Mouse (Mus musculus): ENCODE measurements at regions not wholly inside any gene's neighbourhood (a gene's known extent, or its start where the extent isn't known, plus 50 kb on each side); places are given as distances from the start of the nearest gene placed in this dataset.
A peak's percentile ranks its signal among the peaks of the same experiment; 100 is the strongest.

DNA sequence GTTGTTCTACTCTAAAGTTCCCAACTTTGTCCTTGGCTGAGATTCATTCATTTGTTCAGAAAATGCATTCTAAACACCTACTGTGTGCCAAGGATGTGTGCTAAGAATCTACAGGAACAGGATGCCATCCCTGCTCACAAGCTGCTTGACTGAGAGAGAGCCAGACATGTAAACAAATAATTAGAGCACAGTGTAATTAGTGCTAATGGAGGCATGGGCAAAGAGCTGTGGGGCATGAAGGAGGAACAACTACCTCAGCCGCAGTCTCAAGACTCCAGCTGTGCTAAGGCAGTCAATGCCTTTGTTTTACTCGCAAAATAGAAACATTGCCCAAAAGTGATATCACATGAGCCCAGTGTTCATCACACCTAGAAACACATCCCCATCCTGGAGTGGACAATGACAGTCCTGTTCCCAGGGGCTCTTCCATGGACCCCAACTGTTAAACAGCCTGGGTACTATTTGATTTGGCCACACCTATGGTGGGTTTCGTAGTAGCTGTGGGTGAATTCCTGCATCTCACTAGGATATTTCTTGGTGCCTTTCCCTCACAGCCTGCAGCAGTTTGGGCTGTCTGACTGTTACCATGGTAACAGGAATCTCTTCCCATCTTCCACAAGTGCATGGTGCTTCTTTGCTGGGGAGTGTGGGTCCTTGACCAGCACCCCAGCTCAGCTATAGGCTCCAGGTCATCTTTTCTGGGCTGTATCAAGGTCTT is 125.9 kb upstream of the 1700012A03Rik start:
- 67% methylated on average over 3 of the region's 3 CpGs for WGBS
- no peak overlapping the region for H3K27ac ChIP-seq (ENCODE audit: low read depth, low read length)
- H3K9ac ChIP-seq (ENCODE audit: low read depth, low read length), result no peak overlapping the region
- ATAC-seq (ENCODE audit: low FRiP score, low TSS enrichment), result no peak
- no peak overlapping the region for H3K4me2 ChIP-seq (replicated peaks; ENCODE audit: low read depth, low read length)
- H3K27me3 ChIP-seq (ENCODE audit: control insufficient read depth, insufficient read depth, low read length), result no peaks in the 10 kb centered on the region
- H3K4me1 ChIP-seq (ENCODE audit: control insufficient read depth, insufficient read depth, low read length), result no peaks in the 10 kb centered on the region
- no peak overlapping the region for H3K4me3 ChIP-seq (ENCODE audit: low read length)
- H3K36me3 ChIP-seq (ENCODE audit: control insufficient read depth, insufficient read depth, low read length), result no peaks in the 10 kb centered on the region
- H3K9me3 ChIP-seq (ENCODE audit: control insufficient read depth, low read length), result no peaks in the 10 kb centered on the region

- no peak overlapping the region for H3K27ac ChIP-seq (ENCODE audit: low read depth, low read length)
- H3K4me1 ChIP-seq (ENCODE audit: control insufficient read depth, insufficient read depth, low read length), result no peaks in the 10 kb centered on the region
- H3K4me2 ChIP-seq (replicated peaks; ENCODE audit: low read depth, low read length), result no peak overlapping the region
- no peak overlapping the region for H3K4me3 ChIP-seq (ENCODE audit: low read length)
- 93% methylated on average over 9 of the region's 9 CpGs for WGBS
- H3K9ac ChIP-seq (ENCODE audit: low read depth, low read length), result no peak overlapping the region
- H3K36me3 ChIP-seq (ENCODE audit: control insufficient read depth, insufficient read depth, low read length), result no peaks in the 10 kb centered on the region
- no peaks in the 10 kb centered on the region for H3K27me3 ChIP-seq (ENCODE audit: control insufficient read depth, insufficient read depth, low read length)
- H3K9me3 ChIP-seq (ENCODE audit: control insufficient read depth, low read length), result no peaks in the 10 kb centered on the region
- no peak for ATAC-seq (ENCODE audit: low FRiP score, low TSS enrichment)
These were observed 128.4 kb upstream of the 1700012A03Rik start for GRCm38 (mm10) chr6:31921561-31922152.

DNA sequence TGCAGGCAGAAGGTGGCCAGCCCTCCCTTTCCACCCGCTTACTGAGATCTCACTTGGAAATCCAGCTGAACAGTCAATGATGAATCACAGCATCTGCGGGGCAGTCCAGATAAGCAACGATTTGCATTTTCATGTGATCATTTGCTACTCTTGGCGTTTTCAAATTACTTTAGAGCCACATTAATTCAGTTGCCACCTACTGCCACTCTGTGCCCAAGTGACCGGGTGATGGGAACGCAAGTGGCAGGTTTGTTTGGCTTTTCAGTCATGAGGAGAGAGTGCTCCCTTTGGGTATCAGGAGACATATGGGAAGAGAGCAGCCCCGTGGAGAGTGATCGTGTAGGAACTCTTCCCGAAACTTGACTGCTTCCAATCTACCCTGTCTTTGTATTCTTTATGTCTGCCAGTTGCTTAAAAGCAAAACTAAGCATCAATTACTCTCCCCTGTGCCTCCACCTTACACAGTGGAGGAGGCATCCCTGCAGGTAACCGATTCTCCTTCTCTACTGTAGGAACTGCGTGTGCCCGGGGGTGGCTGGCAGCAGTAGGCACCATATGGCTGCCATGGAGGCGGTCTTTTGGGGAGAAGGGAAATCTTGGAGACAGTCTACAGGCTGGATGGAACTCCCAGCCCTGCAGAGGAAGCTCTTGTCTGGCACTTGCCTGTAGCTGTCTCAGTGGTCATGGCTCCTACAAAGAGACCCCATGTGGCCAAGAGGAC is 132.5 kb upstream of the 1700012A03Rik start:
- 84% methylated on average over 13 of the region's 13 CpGs for WGBS
- no peak overlapping the region for H3K9ac ChIP-seq (ENCODE audit: low read depth, low read length)
- H3K27me3 ChIP-seq (ENCODE audit: control insufficient read depth, insufficient read depth, low read length), result no peaks in the 10 kb centered on the region
- no peaks in the 10 kb centered on the region for H3K4me1 ChIP-seq (ENCODE audit: control insufficient read depth, insufficient read depth, low read length)
- no peak overlapping the region for H3K4me3 ChIP-seq (ENCODE audit: low read length)
- H3K36me3 ChIP-seq (ENCODE audit: control insufficient read depth, insufficient read depth, low read length), result no peaks in the 10 kb centered on the region
- no peak overlapping the region for H3K4me2 ChIP-seq (replicated peaks; ENCODE audit: low read depth, low read length)
- H3K9me3 ChIP-seq (ENCODE audit: control insufficient read depth, low read length), result no peaks in the 10 kb centered on the region
- no peak overlapping the region for H3K27ac ChIP-seq (ENCODE audit: low read depth, low read length)
- ATAC-seq (ENCODE audit: low FRiP score, low TSS enrichment), result no peak

DNA sequence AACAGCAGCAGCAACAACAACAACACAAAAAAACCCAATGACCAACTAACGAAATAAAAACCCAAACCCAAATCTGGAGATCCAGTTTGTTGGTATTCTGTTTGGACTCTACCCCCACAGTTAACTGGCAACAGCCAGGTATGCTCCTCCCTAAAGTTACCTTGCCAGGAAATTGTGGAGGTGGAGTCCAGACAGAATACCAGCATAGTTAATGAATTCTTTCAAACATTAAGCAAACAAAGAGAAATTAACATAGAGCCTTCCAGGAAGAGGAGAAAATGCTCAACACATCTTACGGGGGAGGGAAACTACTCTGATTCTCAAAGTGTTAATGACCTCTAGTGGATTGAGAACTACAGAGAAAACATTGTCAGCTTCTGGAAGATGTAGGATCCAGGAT is 148.3 kb upstream of the 1700012A03Rik start:
- ATAC-seq (ENCODE audit: low FRiP score, low TSS enrichment), result no peak
- H3K27ac ChIP-seq (ENCODE audit: low read depth, low read length), result no peak overlapping the region
- H3K4me3 ChIP-seq (ENCODE audit: low read length), result no peak overlapping the region
- no peaks in the 10 kb centered on the region for H3K36me3 ChIP-seq (ENCODE audit: control insufficient read depth, insufficient read depth, low read length)
- no peaks in the 10 kb centered on the region for H3K4me1 ChIP-seq (ENCODE audit: control insufficient read depth, insufficient read depth, low read length)
- H3K9ac ChIP-seq (ENCODE audit: low read depth, low read length), result no peak overlapping the region
- WGBS, result 77% methylated on average over 2 of the region's 2 CpGs
- no peak overlapping the region for H3K4me2 ChIP-seq (replicated peaks; ENCODE audit: low read depth, low read length)
- no peaks in the 10 kb centered on the region for H3K9me3 ChIP-seq (ENCODE audit: control insufficient read depth, low read length)
- H3K27me3 ChIP-seq (ENCODE audit: control insufficient read depth, insufficient read depth, low read length), result no peaks in the 10 kb centered on the region

DNA sequence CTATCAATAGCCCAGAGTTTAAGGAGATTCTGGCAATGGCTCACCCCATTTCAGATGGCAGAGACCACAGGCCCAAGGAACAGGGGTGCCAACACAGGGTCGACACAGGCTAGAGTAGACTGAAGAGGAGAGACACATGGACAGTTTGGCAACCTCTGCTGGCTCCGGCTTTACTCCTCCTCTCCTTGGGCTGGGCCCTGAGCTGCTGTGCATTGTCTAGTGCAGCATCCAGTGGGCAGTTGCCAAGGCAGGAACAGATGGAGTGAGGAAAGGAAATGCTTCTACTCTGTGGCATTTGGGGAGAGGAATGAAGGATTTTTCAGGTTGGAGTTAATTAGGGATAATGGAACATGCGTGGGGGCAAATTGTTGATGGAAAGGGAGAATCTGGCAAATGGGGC is 151.0 kb upstream of the 1700012A03Rik start:
- H3K9me3 ChIP-seq (ENCODE audit: control insufficient read depth, low read length), result no peaks in the 10 kb centered on the region
- no peak overlapping the region for H3K4me2 ChIP-seq (replicated peaks; ENCODE audit: low read depth, low read length)
- H3K9ac ChIP-seq (ENCODE audit: low read depth, low read length), result no peak overlapping the region
- no peaks in the 10 kb centered on the region for H3K36me3 ChIP-seq (ENCODE audit: control insufficient read depth, insufficient read depth, low read length)
- H3K27me3 ChIP-seq (ENCODE audit: control insufficient read depth, insufficient read depth, low read length), result no peaks in the 10 kb centered on the region
- no peaks in the 10 kb centered on the region for H3K4me1 ChIP-seq (ENCODE audit: control insufficient read depth, insufficient read depth, low read length)
- ATAC-seq (ENCODE audit: low FRiP score, low TSS enrichment), result no peak
- 78% methylated on average over 3 of the region's 3 CpGs for WGBS
- H3K27ac ChIP-seq (ENCODE audit: low read depth, low read length), result no peak overlapping the region
- no peak overlapping the region for H3K4me3 ChIP-seq (ENCODE audit: low read length)

- no peak overlapping the region for H3K4me3 ChIP-seq (ENCODE audit: low read length)
- H3K27ac ChIP-seq (ENCODE audit: low read depth, low read length), result no peak overlapping the region
- H3K9ac ChIP-seq (ENCODE audit: low read depth, low read length), result no peak overlapping the region
- H3K4me2 ChIP-seq (replicated peaks; ENCODE audit: low read depth, low read length), result no peak overlapping the region
- no peak for ATAC-seq (ENCODE audit: low FRiP score, low TSS enrichment)
- H3K27me3 ChIP-seq (ENCODE audit: control insufficient read depth, insufficient read depth, low read length), result no peaks in the 10 kb centered on the region
- H3K9me3 ChIP-seq (ENCODE audit: control insufficient read depth, low read length), result no peaks in the 10 kb centered on the region
- H3K4me1 ChIP-seq (ENCODE audit: control insufficient read depth, insufficient read depth, low read length), result no peaks in the 10 kb centered on the region
- WGBS, result 37% methylated on average over 4 of the region's 4 CpGs
- H3K36me3 ChIP-seq (ENCODE audit: control insufficient read depth, insufficient read depth, low read length), result no peaks in the 10 kb centered on the region
These were observed 151.4 kb upstream of the 1700012A03Rik start for GRCm38 (mm10) chr6:31898609-31899008.

DNA sequence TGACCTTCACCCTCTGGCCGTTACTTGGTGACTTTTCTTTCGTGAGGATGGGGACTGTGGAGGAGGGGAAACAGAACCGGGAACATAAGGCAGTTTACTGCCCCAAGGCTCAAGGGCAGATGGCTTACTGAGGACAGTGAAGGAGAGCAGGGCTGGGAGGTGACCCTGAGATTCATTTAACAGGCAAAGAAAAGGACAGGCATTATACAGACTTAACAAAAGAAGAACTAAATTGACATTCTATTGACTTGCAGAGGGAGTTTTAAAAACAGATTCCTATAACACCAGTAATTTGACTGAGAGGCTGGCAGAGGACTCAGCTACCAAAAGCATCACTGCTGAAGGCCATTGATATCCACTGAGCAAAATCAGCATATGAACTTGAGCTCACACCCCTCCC is 153.0 kb upstream of the 1700012A03Rik start:
- no peaks in the 10 kb centered on the region for H3K4me1 ChIP-seq (ENCODE audit: control insufficient read depth, insufficient read depth, low read length)
- H3K9ac ChIP-seq (ENCODE audit: low read depth, low read length), result no peak overlapping the region
- H3K4me3 ChIP-seq (ENCODE audit: low read length), result no peak overlapping the region
- no peaks in the 10 kb centered on the region for H3K27me3 ChIP-seq (ENCODE audit: control insufficient read depth, insufficient read depth, low read length)
- H3K27ac ChIP-seq (ENCODE audit: low read depth, low read length), result no peak overlapping the region
- WGBS, result 31% methylated on average over 3 of the region's 3 CpGs
- no peak overlapping the region for H3K4me2 ChIP-seq (replicated peaks; ENCODE audit: low read depth, low read length)
- H3K36me3 ChIP-seq (ENCODE audit: control insufficient read depth, insufficient read depth, low read length), result no peaks in the 10 kb centered on the region
- ATAC-seq (ENCODE audit: low FRiP score, low TSS enrichment), result no peak
- H3K9me3 ChIP-seq (ENCODE audit: control insufficient read depth, low read length), result no peaks in the 10 kb centered on the region

- Histone ChIP-seq H3K27ac (ENCODE audit: low read depth, low read length) (no peak overlapping the region), H3K36me3 (ENCODE audit: control insufficient read depth, insufficient read depth, low read length) (no peaks in the 10 kb centered on the region), H3K27me3 (ENCODE audit: control insufficient read depth, insufficient read depth, low read length) (no peaks in the 10 kb centered on the region), H3K9ac (ENCODE audit: low read depth, low read length) (no peak overlapping the region), H3K9me3 (ENCODE audit: control insufficient read depth, low read length) (no peaks in the 10 kb centered on the region), H3K4me1 (ENCODE audit: control insufficient read depth, insufficient read depth, low read length) (no peaks in the 10 kb centered on the region), H3K4me2 (replicated peaks; ENCODE audit: low read depth, low read length) (no peak overlapping the region), H3K4me3 (ENCODE audit: low read length) (no peak overlapping the region)
- ATAC-seq (ENCODE audit: low FRiP score, low TSS enrichment), result no peak
- 68% methylated on average over 3 of the region's 3 CpGs for WGBS
These were observed 154.2 kb upstream of the 1700012A03Rik start for GRCm38 (mm10) chr6:31895835-31896234.

DNA sequence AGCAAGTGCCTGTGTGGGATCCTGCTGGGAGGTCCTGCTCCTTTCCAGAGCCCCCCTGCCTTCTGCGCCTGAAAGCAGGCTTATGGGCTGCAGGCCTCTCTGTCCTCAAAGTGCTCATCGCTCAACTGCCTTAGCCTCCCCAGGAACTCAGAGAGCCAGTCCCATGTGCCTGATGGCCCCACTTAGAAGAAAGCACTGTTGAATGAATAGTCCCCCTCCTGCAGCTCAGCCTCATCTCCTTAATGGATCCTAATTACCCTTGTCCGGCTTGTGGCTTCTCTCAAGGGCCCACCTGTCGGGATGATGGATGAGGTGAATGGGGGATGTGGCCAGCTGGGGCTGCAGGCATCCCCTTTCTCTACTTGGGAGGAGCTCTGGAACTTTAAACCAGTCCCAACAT is 163.1 kb upstream of the 1700012A03Rik start:
- H3K4me2 ChIP-seq (replicated peaks; ENCODE audit: low read depth, low read length), result no peak overlapping the region
- no peak overlapping the region for H3K27ac ChIP-seq (ENCODE audit: low read depth, low read length)
- H3K9me3 ChIP-seq (ENCODE audit: control insufficient read depth, low read length), result no peaks in the 10 kb centered on the region
- 0% methylated on average over 4 of the region's 4 CpGs for WGBS
- no peaks in the 10 kb centered on the region for H3K27me3 ChIP-seq (ENCODE audit: control insufficient read depth, insufficient read depth, low read length)
- ATAC-seq (ENCODE audit: low FRiP score, low TSS enrichment), result 0 out of 2 replicates have a peak, but pooled peaks have one; percentile 12
- no peak overlapping the region for H3K4me3 ChIP-seq (ENCODE audit: low read length)
- no peaks in the 10 kb centered on the region for H3K36me3 ChIP-seq (ENCODE audit: control insufficient read depth, insufficient read depth, low read length)
- H3K9ac ChIP-seq (ENCODE audit: low read depth, low read length), result no peak overlapping the region
- H3K4me1 ChIP-seq (ENCODE audit: control insufficient read depth, insufficient read depth, low read length), result no peaks in the 10 kb centered on the region

Measured in kidney, embryonic 14.5 days (tissue).